ENCODE assay signal across 17 mouse cellular contexts in the genomic region with DNA sequence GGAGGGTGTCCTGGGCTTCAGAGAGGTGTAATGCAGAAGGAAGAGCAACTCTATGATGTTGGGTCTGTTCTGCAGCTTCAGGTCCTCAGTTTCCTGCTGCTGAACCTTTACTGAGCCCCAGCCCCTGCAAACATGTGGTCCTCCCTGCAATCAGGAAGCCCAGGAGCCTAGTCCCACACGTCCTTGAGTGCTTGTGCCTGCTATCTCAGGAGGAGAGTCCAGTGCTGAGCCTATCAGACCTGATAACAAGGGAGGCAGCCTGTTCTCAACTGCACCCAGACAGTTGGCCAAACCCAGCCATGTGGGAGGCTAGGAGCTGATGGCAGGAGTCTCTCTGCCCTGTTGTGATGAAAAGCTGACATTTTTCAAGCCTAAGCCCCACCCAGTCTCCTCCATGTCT. TPM values are rescaled to one million over a fixed set of nuclear protein-coding genes. Genes with fewer than 3 reads are reported as not detected.
A peak's percentile ranks its signal among the peaks of the same experiment; 100 is the strongest.
DNase-seq lines count a peak whose midpoint lies in the region; ATAC-seq and TF ChIP-seq lines count a peak whose summit lies in the region.
"Had no signal": no experiment of that assay in that cellular context is flagged by ENCODE, and none has a peak within 500 bp of the region (broad histone marks: within the 10 kb centered on the region; RNA-seq: fewer than 3 reads in every experiment).

No protein-coding gene starts in this region.

- intact Hi-C loops in heart, postnatal 36 days (cut with DNase I): no loop called here
- intact Hi-C loops in left cerebral cortex, postnatal 14 days (cut with DNase I): loop anchor here (10.0 kb wide), 1 partner anchor 169 kb away; no protein-coding TSS in a partner anchor
- intact Hi-C loops in left cerebral cortex, adult 2 months (cut with DNase I): no loop called here

- WGBS in heart, embryonic 12.5 days: 10% methylated on average over 1 of the region's 1 CpGs
- WGBS in limb, embryonic 10.5 days: 55% methylated on average over 1 of the region's 1 CpGs
- 75% methylated on average over 1 of the region's 1 CpGs for WGBS in liver, postnatal 0 days (ENCODE audit: insufficient replicate concordance)

- TF ChIP-seq EP300 in liver, postnatal 0 days (IDR thresholded peaks at IDR 0.05; ENCODE audit: low read depth): peak; percentile 78; the same call in 1 of the 2 replicates

- peak; percentile 37; the same call in 1 of the 2 replicates for ATAC-seq in heart, embryonic 12.5 days (ENCODE audit: insufficient number of reproducible peaks, low FRiP score)
- ATAC-seq in liver, postnatal 0 days: peak; percentile 62
- ATAC-seq: forebrain, embryonic 14.5 days; midbrain, embryonic 13.5 days had no signal

- H3K4me1 ChIP-seq in heart, embryonic 12.5 days (replicated peaks): peaks cover 10% of the 10 kb centered on the region
- H3K4me1 ChIP-seq in limb, embryonic 10.5 days: no peaks in the 10 kb centered on the region
- peaks cover 27% of the 10 kb centered on the region for H3K4me1 ChIP-seq in liver, postnatal 0 days (ENCODE audit: insufficient read depth)
- H3K4me1 ChIP-seq: midbrain, embryonic 13.5 days had no signal

- H3K9ac ChIP-seq in heart, embryonic 12.5 days: no peak overlapping the region; the same call in 1 of the 2 replicates
- no peak overlapping the region for H3K9ac ChIP-seq in liver, postnatal 0 days (replicated peaks)
- H3K9ac ChIP-seq: limb, embryonic 15.5 days; midbrain, embryonic 13.5 days had no signal

- no peak overlapping the region for H3K27ac ChIP-seq in heart, embryonic 12.5 days (ENCODE audit: poor library complexity, severe bottlenecking)
- 0 out of 2 replicates have a peak overlapping the region, but pooled peaks have one; percentile 28 for H3K27ac ChIP-seq in limb, embryonic 10.5 days
- no peak overlapping the region for H3K27ac ChIP-seq in liver, postnatal 0 days (ENCODE audit: low read depth)
- no peak overlapping the region for H3K27ac ChIP-seq in left cerebral cortex, adult 2 months
- H3K27ac ChIP-seq: kidney, embryonic 15.5 days; limb, embryonic 15.5 days; midbrain, embryonic 13.5 days had no signal

- H3K27me3 ChIP-seq in heart, embryonic 12.5 days (replicated peaks): no peaks in the 10 kb centered on the region
- H3K27me3 ChIP-seq in limb, embryonic 10.5 days (ENCODE audit: low read depth, poor library complexity, severe bottlenecking): no peaks in the 10 kb centered on the region
- H3K27me3 ChIP-seq in liver, postnatal 0 days (ENCODE audit: insufficient read depth, low read length): peaks cover 6% of the 10 kb centered on the region
- H3K27me3 ChIP-seq: kidney, embryonic 15.5 days; limb, embryonic 15.5 days; midbrain, embryonic 13.5 days had no signal

- DNase-seq in heart, postnatal 36 days: no peak
- DNase-seq in MEL-GATA-1-ER (ENCODE audit: extremely low read depth, low read depth): peak; percentile 50
- no peak for DNase-seq in limb, embryonic 10.5 days (ENCODE audit: low spot score)
- no peak for DNase-seq in liver, postnatal 0 days
- DNase-seq in left cerebral cortex, postnatal 14 days (ENCODE audit: low spot score in 2 of 2): no peak
- no peak for DNase-seq in frontal cortex, postnatal 25 days (ENCODE audit: low spot score in 2 of 2)
- no peak for DNase-seq in left cerebral cortex, adult 2 months (ENCODE audit: extremely low spot score in 1 of 2, low spot score in 2 of 2)
- DNase-seq: cerebellum, adult 9-10 months; heart, adult 11 months; heart, postnatal 14 days; right cerebral cortex, postnatal 25 days; thymus, postnatal 25 days had no signal

- no peak overlapping the region for H3K4me3 ChIP-seq in heart, embryonic 12.5 days
- H3K4me3 ChIP-seq in limb, embryonic 10.5 days: no peak overlapping the region
- H3K4me3 ChIP-seq in liver, postnatal 0 days (ENCODE audit: low read depth, low read length): no peak overlapping the region
- no peak overlapping the region for H3K4me3 ChIP-seq in left cerebral cortex, adult 2 months
- H3K4me3 ChIP-seq: kidney, embryonic 15.5 days; limb, embryonic 15.5 days; midbrain, embryonic 13.5 days had no signal

- H3K36me3 ChIP-seq in heart, embryonic 12.5 days: no peaks in the 10 kb centered on the region
- H3K36me3 ChIP-seq in limb, embryonic 10.5 days: no peaks in the 10 kb centered on the region
- H3K36me3 ChIP-seq in liver, postnatal 0 days (replicated peaks; ENCODE audit: insufficient read depth, low read length): peaks cover 8% of the 10 kb centered on the region; the same call in 1 of the 2 replicates
- H3K36me3 ChIP-seq: kidney, embryonic 15.5 days; limb, embryonic 15.5 days; midbrain, embryonic 13.5 days had no signal

- TF ChIP-seq CTCF in liver, postnatal 0 days (IDR thresholded peaks at IDR 0.05; ENCODE audit: low read depth): no peak
- TF ChIP-seq CTCF in left cerebral cortex, adult 2 months (IDR thresholded peaks at IDR 0.05): no peak

- no peaks in the 10 kb centered on the region for H3K9me3 ChIP-seq in heart, embryonic 12.5 days (replicated peaks)
- H3K9me3 ChIP-seq in limb, embryonic 10.5 days (replicated peaks): no peaks in the 10 kb centered on the region
- no peaks in the 10 kb centered on the region for H3K9me3 ChIP-seq in liver, postnatal 0 days (ENCODE audit: low read length)
- H3K9me3 ChIP-seq: kidney, embryonic 15.5 days; limb, embryonic 15.5 days; midbrain, embryonic 13.5 days had no signal

- H3K4me2 ChIP-seq in heart, embryonic 12.5 days: no peak overlapping the region
- H3K4me2 ChIP-seq in liver, postnatal 0 days (ENCODE audit: low read depth, low read length): 0 out of 2 replicates have a peak overlapping the region, but pooled peaks have one; percentile 9
- H3K4me2 ChIP-seq: kidney, embryonic 15.5 days; limb, embryonic 15.5 days; midbrain, embryonic 13.5 days had no signal

RNA-seq across cellular contexts. Expression of gene Slc25a45, which starts 6.3 kb away (rescaled TPM):
- polyA plus RNA-seq in heart, embryonic 12.5 days (2016; fragmentation: Nextera tagmentation; extraction: Ambion mirVana): 3.5 and 3.9 TPM in 2 replicates
- 1 to 10 TPM; 3.4 to 4.2 TPM for total RNA-seq in heart, postnatal 36 days (2021)
- 1.8 TPM in 2 replicates for polyA plus RNA-seq in limb, embryonic 10.5 days (2016; fragmentation: Nextera tagmentation; extraction: Ambion mirVana)
- polyA plus RNA-seq in liver, postnatal 0 days (2015; fragmentation: Nextera tagmentation; extraction: Ambion mirVana): 8.4 and 9.1 TPM in 2 replicates
- 1 to 10 TPM; 2.8 to 3.0 TPM for total RNA-seq in left cerebral cortex, postnatal 14 days (2021)
- total RNA-seq in left cerebral cortex, adult 2 months (2021): 1 to 10 TPM; 2.5 to 2.7 TPM

RNA-seq across cellular contexts. Expression of gene Frmd8, which starts 8.9 kb away (rescaled TPM):
- 33.7 and 34.2 TPM in 2 replicates for polyA plus RNA-seq in heart, embryonic 12.5 days (2016; fragmentation: Nextera tagmentation; extraction: Ambion mirVana)
- total RNA-seq in heart, postnatal 36 days (2021): 10 to 100 TPM; 11.4 to 11.7 TPM
- polyA plus RNA-seq in limb, embryonic 10.5 days (2016; fragmentation: Nextera tagmentation; extraction: Ambion mirVana): 43.5 and 48.7 TPM in 2 replicates
- polyA plus RNA-seq in liver, postnatal 0 days (2015; fragmentation: Nextera tagmentation; extraction: Ambion mirVana): 8.5 and 9.0 TPM in 2 replicates
- total RNA-seq in left cerebral cortex, postnatal 14 days (2021): 10 to 100 TPM; 11.1 to 12.1 TPM
- 10 to 100 TPM; 10.1 to 13.4 TPM for total RNA-seq in left cerebral cortex, adult 2 months (2021)

RNA-seq across cellular contexts. Expression of gene Tigd3, which starts 10.0 kb away (rescaled TPM):
- 1.5 and 1.9 TPM in 2 replicates for polyA plus RNA-seq in heart, embryonic 12.5 days (2016; fragmentation: Nextera tagmentation; extraction: Ambion mirVana)
- total RNA-seq in heart, postnatal 36 days (2021): under 1 TPM; 0.57 to 0.64 TPM
- 5.2 and 5.9 TPM in 2 replicates for polyA plus RNA-seq in limb, embryonic 10.5 days (2016; fragmentation: Nextera tagmentation; extraction: Ambion mirVana)
- polyA plus RNA-seq in liver, postnatal 0 days (2015; fragmentation: Nextera tagmentation; extraction: Ambion mirVana): 1.5 and 1.7 TPM in 2 replicates
- 1 to 10 TPM; 5.6 to 5.9 TPM for total RNA-seq in left cerebral cortex, postnatal 14 days (2021)
- 1 to 10 TPM; 4.3 to 4.7 TPM for total RNA-seq in left cerebral cortex, adult 2 months (2021)

RNA-seq across cellular contexts. Expression of gene Dpf2, which starts 28.9 kb away (rescaled TPM):
- 111 and 118 TPM in 2 replicates for polyA plus RNA-seq in heart, embryonic 12.5 days (2016; fragmentation: Nextera tagmentation; extraction: Ambion mirVana)
- total RNA-seq in heart, postnatal 36 days (2021): 10 to 100 TPM; 75.8 to 96.2 TPM
- polyA plus RNA-seq in limb, embryonic 10.5 days (2016; fragmentation: Nextera tagmentation; extraction: Ambion mirVana): 223 and 240 TPM in 2 replicates
- polyA plus RNA-seq in liver, postnatal 0 days (2015; fragmentation: Nextera tagmentation; extraction: Ambion mirVana): 28.1 and 32.6 TPM in 2 replicates
- 10 to 100 TPM; 87.6 to 90.4 TPM for total RNA-seq in left cerebral cortex, postnatal 14 days (2021)
- total RNA-seq in left cerebral cortex, adult 2 months (2021): 100 to 1,000 TPM in 1 of 2 experiments, 10 to 100 TPM in 1; 94.8 to 100 TPM

RNA-seq across cellular contexts. Expression of gene Cdc42ep2, which starts 40.7 kb away (rescaled TPM):
- 6.5 and 7.3 TPM in 2 replicates for polyA plus RNA-seq in heart, embryonic 12.5 days (2016; fragmentation: Nextera tagmentation; extraction: Ambion mirVana)
- 1 to 10 TPM; 9.3 to 9.5 TPM for total RNA-seq in heart, postnatal 36 days (2021)
- 1.3 and 1.7 TPM in 2 replicates for polyA plus RNA-seq in limb, embryonic 10.5 days (2016; fragmentation: Nextera tagmentation; extraction: Ambion mirVana)
- polyA plus RNA-seq in liver, postnatal 0 days (2015; fragmentation: Nextera tagmentation; extraction: Ambion mirVana): 3.0 TPM in 2 replicates
- 1 to 10 TPM; 7.1 to 8.0 TPM for total RNA-seq in left cerebral cortex, postnatal 14 days (2021)
- total RNA-seq in left cerebral cortex, adult 2 months (2021): 1 to 10 TPM; 4.7 to 4.9 TPM
